Mouse (Mus musculus) embryonic facial prominence, embryonic 13.5 days (tissue): ENCODE data around the gene Zc3h12d. TPM values are rescaled to one million over a fixed set of nuclear protein-coding genes. Genes with fewer than 3 reads are reported as not detected.

Experiments
- ATAC-seq: fragments of 200-750 bp; cut with Nextera tagmentation; 2 replicates; pipeline ENCODE4 v1.8.0; 2017; ENCODE audit warnings: low read depth; ENCODE audit not compliant: insufficient number of reproducible peaks, insufficient read depth, low FRiP score, low TSS enrichment
- H3K27ac ChIP-seq: fragments of 300-500 bp; sonication (generic); 2 replicates; pipeline ENCODE4 v1.5.1; 2015; ENCODE audit warnings: moderate library complexity, mild to moderate bottlenecking, inconsistent platforms
- H3K27me3 ChIP-seq: fragments of 300-500 bp; sonication (generic); 2 replicates; pipeline ENCODE4 v1.6.1; 2015; ENCODE audit warnings: mild to moderate bottlenecking, inconsistent platforms
- H3K36me3 ChIP-seq: fragments of 300-500 bp; sonication (generic); 2 replicates; pipeline ENCODE4 v1.6.1; 2015; ENCODE audit warnings: mild to moderate bottlenecking, inconsistent platforms
- H3K4me1 ChIP-seq: fragments of 300-500 bp; sonication (generic); 2 replicates; pipeline ENCODE4 v1.6.1; 2015; ENCODE audit warnings: inconsistent platforms
- H3K4me2 ChIP-seq: fragments of 300-500 bp; sonication (generic); 2 replicates; pipeline ENCODE4 v1.6.1; 2015; ENCODE audit warnings: moderate library complexity, mild to moderate bottlenecking, inconsistent platforms
- H3K4me3 ChIP-seq: fragments of 300-500 bp; sonication (generic); 2 replicates; pipeline ENCODE4 v1.5.1; 2015; ENCODE audit warnings: mild to moderate bottlenecking, inconsistent platforms
- H3K9ac ChIP-seq: fragments of 300-500 bp; sonication (generic); 2 replicates; pipeline ENCODE4 v1.6.1; 2015; ENCODE audit warnings: mild to moderate bottlenecking, inconsistent platforms
- H3K9me3 ChIP-seq: fragments of 300-500 bp; sonication (generic); 2 replicates; pipeline ENCODE4 v1.6.1; 2016; ENCODE audit warnings: inconsistent platforms
- WGBS: fragments of 180-500 bp; shearing (Covaris S2); methylation state at CpG from one replicate; pipeline ENCODE4 v1.1.7; 2015; ENCODE audit warnings: mixed read lengths; 5-methylcytosine and 5-hydroxymethylcytosine counted together
- polyA plus RNA-seq: library from polyadenylated mRNA; unstranded; fragments of >200 nt; fragmentation: Nextera tagmentation; extraction: Ambion mirVana; gene quantifications from 2 replicates; pipeline ENCODE4 v1.2.1, GENCODE M21; 2015

Zc3h12d gene
- polyA plus RNA-seq, 1 experiment from 2014 or later = 0.13 TPM

DNA sequence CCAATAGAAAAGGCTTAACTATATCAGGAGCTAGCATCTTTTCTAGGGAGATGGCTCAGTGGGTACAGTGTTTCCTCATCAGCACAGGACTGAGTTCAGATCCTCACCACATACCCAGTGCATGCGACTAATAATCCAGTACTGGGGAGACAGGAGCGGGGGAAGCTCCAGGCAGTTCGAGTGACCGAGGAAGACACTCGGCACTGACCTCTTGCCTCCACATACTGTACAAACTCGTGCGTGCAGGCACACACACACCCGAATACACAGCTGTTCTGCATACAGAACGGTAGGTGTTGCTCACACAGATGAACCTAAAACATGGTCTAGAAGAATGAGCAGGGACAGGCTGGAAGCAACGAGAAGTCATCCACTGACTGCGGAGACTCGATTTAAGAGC, 10.3 kb upstream of the Zc3h12d start:
- no peaks in the 10 kb centered on the region for H3K4me1 ChIP-seq
- no peak overlapping the region for H3K9ac ChIP-seq
- H3K36me3 ChIP-seq = peaks cover 56% of the 10 kb centered on the region
- H3K27ac ChIP-seq = no peak overlapping the region
- H3K4me3 ChIP-seq = no peak overlapping the region
- H3K27me3 ChIP-seq = no peaks in the 10 kb centered on the region
- no peak for ATAC-seq
- H3K9me3 ChIP-seq = no peaks in the 10 kb centered on the region
- 91% methylated on average over 12 of the region's 12 CpGs for WGBS
- H3K4me2 ChIP-seq = no peak overlapping the region

DNA sequence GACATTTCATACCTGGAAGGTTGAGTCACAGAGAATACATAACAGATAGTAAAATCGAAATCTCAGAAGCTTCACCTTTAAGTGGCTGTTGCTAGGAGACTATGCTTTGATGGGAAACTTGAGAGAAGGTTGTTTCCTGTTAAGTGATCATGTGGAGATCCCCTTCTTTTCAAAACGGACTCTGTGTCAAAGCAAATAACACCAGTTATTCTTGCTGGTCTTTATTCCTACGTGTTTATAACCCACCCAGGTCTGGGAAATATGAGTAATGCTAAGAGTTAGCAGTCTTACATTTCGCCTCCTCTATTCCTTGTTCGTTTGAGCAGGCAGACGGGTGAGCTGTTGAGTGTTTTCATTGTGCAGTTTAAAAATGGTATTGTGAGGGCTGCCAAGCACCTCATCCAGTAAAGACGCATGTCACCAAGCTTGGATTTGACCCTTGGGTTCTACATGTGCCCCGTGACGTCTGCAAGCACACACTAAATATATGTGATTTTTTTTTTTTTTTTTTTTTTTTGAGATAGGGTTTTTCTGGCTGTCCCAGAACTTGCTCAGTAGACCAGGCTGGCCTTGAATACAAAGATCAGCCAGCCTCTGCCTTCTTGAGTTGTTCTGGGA, 7.5 kb upstream of the Zc3h12d start:
- WGBS = 80% methylated on average over 9 of the region's 9 CpGs
- peaks cover 42% of the 10 kb centered on the region for H3K36me3 ChIP-seq
- H3K27me3 ChIP-seq = no peaks in the 10 kb centered on the region
- H3K4me3 ChIP-seq = no peak overlapping the region
- no peak overlapping the region for H3K27ac ChIP-seq
- no peak for ATAC-seq
- no peak overlapping the region for H3K4me2 ChIP-seq
- no peak overlapping the region for H3K9ac ChIP-seq
- H3K4me1 ChIP-seq = no peaks in the 10 kb centered on the region
- H3K9me3 ChIP-seq = no peaks in the 10 kb centered on the region

DNA sequence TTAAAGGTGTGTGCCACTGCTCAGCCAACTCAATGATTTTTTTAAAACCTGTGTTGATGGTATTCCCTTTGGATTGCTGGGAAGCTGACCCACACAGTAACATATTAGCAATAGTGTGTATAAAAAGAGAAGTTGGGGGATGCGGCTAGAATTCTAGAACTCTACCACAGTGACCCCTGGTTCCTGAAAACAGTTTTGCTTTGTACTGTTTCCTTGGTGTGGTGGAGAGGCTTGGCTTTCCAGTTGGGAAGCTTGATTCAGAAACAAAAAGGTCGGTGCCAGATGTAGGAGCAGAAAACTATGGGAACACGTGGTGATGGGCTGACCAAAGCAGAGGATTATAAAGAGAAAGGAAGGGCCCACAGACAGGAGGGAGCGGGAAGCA, 7.0 kb upstream of the Zc3h12d start:
- peaks cover 42% of the 10 kb centered on the region for H3K36me3 ChIP-seq
- 90% methylated on average over 4 of the region's 4 CpGs for WGBS

DNA sequence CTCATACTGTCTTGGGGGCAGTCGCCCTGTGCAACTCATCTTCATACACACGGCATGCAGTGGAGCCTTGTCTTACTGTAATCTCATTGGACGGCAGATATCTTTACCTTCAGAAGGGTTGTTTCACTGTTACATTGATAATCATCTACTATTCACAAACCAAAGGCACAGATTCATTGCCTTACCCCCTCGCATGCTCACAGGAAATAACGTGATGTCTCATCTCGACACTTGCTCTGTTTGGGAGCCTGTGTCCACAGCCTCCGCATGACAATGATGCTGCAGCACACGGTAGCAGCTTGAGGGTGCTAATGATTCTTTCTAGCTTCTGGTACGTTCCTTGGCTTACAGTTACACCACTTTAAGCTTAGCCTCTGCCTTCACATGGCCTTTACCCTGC, 6.2 kb upstream of the Zc3h12d start:
- Histone ChIP-seq H3K36me3 (peaks cover 38% of the 10 kb centered on the region), H3K9me3 (no peaks in the 10 kb centered on the region), H3K9ac (no peak overlapping the region), H3K4me3 (no peak overlapping the region), H3K4me1 (no peaks in the 10 kb centered on the region), H3K4me2 (no peak overlapping the region), H3K27me3 (no peaks in the 10 kb centered on the region), H3K27ac (no peak overlapping the region)
- no peak for ATAC-seq
- 96% methylated on average over 9 of the region's 9 CpGs for WGBS

More for the DNA sequence above, 7.0 kb upstream of the Zc3h12d start:
- no peak overlapping the region for H3K4me3 ChIP-seq
- no peak overlapping the region for H3K9ac ChIP-seq
- H3K27ac ChIP-seq = no peak overlapping the region
- no peak for ATAC-seq
- H3K27me3 ChIP-seq = no peaks in the 10 kb centered on the region
- H3K4me2 ChIP-seq = no peak overlapping the region
- no peaks in the 10 kb centered on the region for H3K4me1 ChIP-seq
- H3K9me3 ChIP-seq = no peaks in the 10 kb centered on the region

DNA sequence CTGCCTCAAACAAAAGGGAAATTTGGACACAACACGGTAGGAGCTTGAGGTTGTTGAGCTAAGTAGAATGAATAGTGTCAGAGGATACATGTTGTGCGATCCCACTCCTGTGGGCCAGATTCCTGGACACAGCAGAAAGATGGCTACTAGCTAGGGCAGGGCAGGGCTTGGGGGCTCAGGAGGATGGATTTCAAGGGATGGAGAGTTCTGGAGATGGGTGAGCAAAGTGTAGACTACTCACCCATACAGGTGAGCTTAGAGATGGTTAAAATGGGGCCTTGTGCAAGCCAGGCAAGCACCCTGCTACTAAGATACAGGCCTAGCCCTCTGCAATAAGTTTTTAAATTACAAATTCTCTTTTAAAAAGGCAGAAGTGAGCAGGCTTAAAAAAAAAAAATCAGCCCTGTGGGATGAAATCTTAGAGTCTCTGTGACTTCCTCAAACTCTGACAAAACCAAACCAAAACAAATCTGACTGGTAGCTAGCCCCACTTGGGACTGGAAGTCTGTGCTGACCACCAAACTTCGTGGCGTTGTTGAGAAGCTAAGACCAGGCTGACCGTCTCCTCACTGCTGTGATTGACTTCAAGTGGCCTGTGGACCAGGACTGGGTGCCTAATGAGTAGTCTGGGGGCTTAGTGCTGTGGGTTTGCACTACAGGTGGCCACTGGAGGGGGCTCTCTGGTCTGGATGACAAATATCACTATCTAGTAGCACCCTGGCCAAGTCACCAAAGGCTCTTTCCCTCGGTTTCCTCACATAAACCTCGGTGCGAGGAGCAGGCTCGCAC, 1.3 kb downstream of the Zc3h12d start:
- Histone ChIP-seq H3K9me3 (no peaks in the 10 kb centered on the region), H3K36me3 (no peaks in the 10 kb centered on the region), H3K4me2 (no peak overlapping the region), H3K4me3 (no peak overlapping the region), H3K4me1 (peaks cover 20% of the 10 kb centered on the region), H3K27ac (no peak overlapping the region), H3K9ac (no peak overlapping the region), H3K27me3 (no peaks in the 10 kb centered on the region)
- WGBS = 78% methylated on average over 9 of the region's 9 CpGs
- no peak for ATAC-seq

DNA sequence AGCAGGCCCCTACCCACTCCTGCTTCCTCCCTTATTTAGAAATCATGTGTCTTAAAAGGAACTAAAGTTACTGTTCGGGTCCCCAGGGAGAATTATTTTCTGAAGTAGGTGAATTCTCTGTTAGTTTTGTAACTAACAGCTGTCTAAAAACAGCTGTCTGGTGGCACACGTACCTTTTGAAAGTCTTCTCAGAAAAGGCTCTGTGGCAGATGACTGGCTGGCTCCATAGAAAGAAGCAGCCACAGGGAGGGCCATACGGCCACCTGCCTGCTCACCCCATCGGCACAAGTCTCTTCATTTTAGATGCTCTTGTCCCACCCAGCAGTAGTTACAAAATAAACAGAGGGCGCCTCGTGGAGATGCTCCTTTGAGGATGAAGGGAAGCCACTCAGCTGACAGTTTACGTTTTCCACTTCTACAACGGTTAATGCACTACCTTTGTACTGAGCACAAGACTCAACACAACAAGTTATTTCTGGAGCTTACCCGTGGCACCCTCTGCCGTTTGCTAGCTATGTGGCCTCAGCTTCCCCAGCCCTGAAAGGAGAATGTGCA, 2.5 kb downstream of the Zc3h12d start:
- Histone ChIP-seq H3K9ac (no peak overlapping the region), H3K27ac (no peak overlapping the region), H3K9me3 (no peaks in the 10 kb centered on the region), H3K4me2 (no peak overlapping the region), H3K4me1 (peaks cover 23% of the 10 kb centered on the region), H3K36me3 (no peaks in the 10 kb centered on the region), H3K27me3 (no peaks in the 10 kb centered on the region), H3K4me3 (no peak overlapping the region)
- 77% methylated on average over 10 of the region's 10 CpGs for WGBS
- ATAC-seq = no peak

DNA sequence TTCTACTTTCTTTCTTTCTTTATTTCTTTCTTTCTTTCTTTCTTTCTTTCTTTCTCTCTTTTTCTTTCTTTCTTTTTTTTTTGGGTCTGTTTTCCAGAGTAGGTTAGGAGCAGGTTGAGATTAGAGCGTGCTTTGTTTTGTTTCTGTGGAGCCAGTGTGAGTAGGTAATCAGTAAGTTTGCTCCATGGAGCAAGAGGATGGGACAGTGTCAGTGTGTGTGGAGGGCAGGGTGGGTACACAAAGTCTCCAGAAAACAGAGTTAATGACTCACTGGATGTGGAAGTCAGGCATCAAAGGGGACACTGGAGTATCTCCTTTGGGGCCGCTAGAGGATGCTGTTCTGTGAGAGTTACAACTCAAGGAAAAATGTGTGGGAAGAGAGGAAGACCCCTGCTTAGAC, 4.6 kb downstream of the Zc3h12d start:
- 72% methylated on average over 2 of the region's 2 CpGs for WGBS

DNA sequence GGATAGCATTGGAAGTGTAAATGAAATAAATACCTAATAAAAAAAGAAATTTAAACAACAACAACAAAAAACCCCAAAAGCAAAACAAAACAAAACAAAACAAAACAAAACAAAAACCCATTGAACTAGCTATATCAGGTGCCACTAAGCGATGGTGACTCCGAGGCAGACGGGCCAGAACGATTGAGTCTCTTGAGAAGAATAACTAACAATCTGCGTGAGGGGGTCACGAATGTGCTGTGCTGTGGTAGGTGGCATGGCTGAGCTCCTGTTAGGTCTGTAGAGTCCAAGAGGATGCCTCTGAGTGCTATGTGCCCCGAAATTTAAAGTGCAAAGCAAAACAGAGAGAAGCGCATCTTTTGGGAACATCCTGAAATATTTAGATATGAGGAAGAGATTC, 5.2 kb downstream of the Zc3h12d start:
- H3K27me3 ChIP-seq = no peaks in the 10 kb centered on the region
- 90% methylated on average over 8 of the region's 8 CpGs for WGBS
- H3K9me3 ChIP-seq = no peaks in the 10 kb centered on the region
- no peaks in the 10 kb centered on the region for H3K36me3 ChIP-seq
- H3K4me1 ChIP-seq = peaks cover 16% of the 10 kb centered on the region
- ATAC-seq = no peak
- H3K27ac ChIP-seq = no peak overlapping the region
- no peak overlapping the region for H3K4me3 ChIP-seq
- no peak overlapping the region for H3K4me2 ChIP-seq
- H3K9ac ChIP-seq = no peak overlapping the region

More for the DNA sequence above, 4.6 kb downstream of the Zc3h12d start:
- no peaks in the 10 kb centered on the region for H3K9me3 ChIP-seq
- no peaks in the 10 kb centered on the region for H3K36me3 ChIP-seq
- no peaks in the 10 kb centered on the region for H3K27me3 ChIP-seq
- H3K27ac ChIP-seq = no peak overlapping the region
- no peak overlapping the region for H3K4me3 ChIP-seq
- H3K4me2 ChIP-seq = no peak overlapping the region
- no peak overlapping the region for H3K9ac ChIP-seq
- ATAC-seq = no peak
- H3K4me1 ChIP-seq = peaks cover 22% of the 10 kb centered on the region

DNA sequence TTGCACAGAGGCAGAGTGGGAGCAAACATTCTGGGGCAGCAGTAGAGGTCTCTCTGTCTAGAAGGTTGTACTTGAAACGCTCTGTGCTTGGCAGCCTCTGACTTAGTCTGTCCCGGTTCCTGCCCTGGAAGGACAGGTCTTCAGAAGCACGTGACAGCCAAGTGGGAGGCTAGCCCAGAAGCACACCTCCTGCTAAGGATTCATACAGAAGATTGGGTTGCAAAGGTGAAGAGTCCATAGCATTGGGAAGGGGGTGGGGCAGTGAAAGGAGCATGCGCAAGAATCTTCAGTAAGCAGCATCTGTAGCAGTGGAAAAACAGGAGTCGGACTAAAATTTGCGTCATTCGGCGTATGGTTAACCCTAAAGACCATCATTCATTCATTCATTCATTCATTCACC, 5.8 kb downstream of the Zc3h12d start:
- Histone ChIP-seq H3K9ac (no peak overlapping the region), H3K27ac (no peak overlapping the region), H3K9me3 (no peaks in the 10 kb centered on the region), H3K36me3 (no peaks in the 10 kb centered on the region), H3K4me1 (peaks cover 11% of the 10 kb centered on the region; the same call in 1 of the 2 replicates), H3K27me3 (no peaks in the 10 kb centered on the region), H3K4me3 (no peak overlapping the region), H3K4me2 (no peak overlapping the region)
- ATAC-seq = no peak
- WGBS = 89% methylated on average over 8 of the region's 8 CpGs

DNA sequence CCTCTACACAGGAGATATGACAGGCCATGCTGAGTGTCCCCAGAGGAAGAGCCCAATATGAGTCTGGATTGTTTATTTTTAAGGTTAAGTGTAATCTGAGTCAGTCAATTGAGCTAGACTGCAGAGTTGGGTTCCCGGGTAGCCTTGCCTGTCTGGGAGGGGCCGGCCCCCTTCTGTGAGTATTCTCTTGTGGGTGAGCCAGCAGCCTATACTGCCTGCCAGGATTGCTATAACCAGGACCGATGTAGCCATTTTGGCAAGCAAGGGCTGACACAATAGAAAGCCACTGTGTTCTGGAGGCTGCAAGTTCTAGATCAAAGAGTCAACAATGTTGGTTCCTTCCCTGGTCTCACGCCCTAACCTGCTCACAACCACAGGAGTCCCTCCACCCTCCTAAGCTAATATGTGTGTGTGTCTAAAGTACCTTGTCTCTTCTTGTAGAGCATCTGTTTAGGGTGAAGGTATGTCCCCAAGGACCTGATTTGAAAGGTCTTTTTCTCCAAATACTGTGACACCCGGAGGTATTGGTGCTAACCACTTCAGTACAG, 6.7 kb downstream of the Zc3h12d start:
- H3K4me2 ChIP-seq = no peak overlapping the region
- H3K9ac ChIP-seq = no peak overlapping the region
- no peak for ATAC-seq
- H3K4me3 ChIP-seq = no peak overlapping the region
- no peaks in the 10 kb centered on the region for H3K27me3 ChIP-seq
- 74% methylated on average over 5 of the region's 5 CpGs for WGBS
- no peaks in the 10 kb centered on the region for H3K9me3 ChIP-seq
- 0 out of 2 replicates have a peak, but pooled peaks cover 11% of the 10 kb centered on the region for H3K4me1 ChIP-seq
- H3K36me3 ChIP-seq = no peaks in the 10 kb centered on the region
- no peak overlapping the region for H3K27ac ChIP-seq

DNA sequence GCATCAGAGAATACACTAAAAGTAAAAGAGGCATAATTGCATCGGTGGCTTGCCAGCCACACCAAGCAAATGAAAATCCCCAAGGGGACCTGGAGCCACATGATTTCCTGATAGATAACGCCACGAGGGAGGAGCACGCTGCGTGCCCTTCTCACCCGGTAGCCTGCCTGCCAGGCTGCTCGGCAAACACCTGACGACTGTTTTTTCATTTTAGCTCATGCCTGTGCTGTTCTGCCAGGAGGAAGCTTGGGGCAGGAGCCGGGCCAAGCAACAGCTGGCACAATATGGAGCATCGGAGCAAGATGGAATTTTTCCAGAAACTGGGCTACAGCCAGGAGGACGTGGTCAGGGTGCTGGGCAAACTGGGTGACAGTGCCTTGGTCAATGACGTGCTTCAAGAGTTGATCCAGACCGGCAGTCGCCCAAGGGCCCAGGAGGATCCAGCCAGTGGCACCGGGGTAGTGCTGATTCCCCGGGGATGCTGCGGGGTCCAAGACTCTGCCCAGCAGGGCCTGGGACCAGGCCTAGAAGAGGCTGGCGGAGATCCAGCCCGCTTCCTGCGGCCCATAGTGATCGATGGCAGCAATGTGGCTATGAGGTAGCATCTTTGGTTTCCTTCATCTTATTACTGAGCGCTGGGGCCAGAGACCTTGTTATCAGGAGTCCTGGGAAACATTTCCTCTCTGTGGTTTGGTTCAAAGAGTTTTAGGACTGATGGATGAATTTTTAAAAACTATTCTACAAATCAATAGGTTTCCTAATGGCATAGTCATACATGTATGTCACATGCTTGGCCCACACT, 7.5 kb downstream of the Zc3h12d start:
- H3K27me3 ChIP-seq = no peaks in the 10 kb centered on the region
- WGBS = 84% methylated on average over 22 of the region's 22 CpGs
- H3K27ac ChIP-seq = no peak overlapping the region
- no peaks in the 10 kb centered on the region for H3K36me3 ChIP-seq
- no peak overlapping the region for H3K9ac ChIP-seq
- no peak overlapping the region for H3K4me3 ChIP-seq
- no peak for ATAC-seq
- no peaks in the 10 kb centered on the region for H3K9me3 ChIP-seq
- no peak overlapping the region for H3K4me2 ChIP-seq
- H3K4me1 ChIP-seq = 0 out of 2 replicates have a peak, but pooled peaks cover 11% of the 10 kb centered on the region
